Mouse (Mus musculus) ovary, postnatal 36 days (tissue): Measurements from ENCODE around the gene Vmn1r95.
"Not testable (repeated sequence)": the region's sequence is repeated elsewhere in the genome, so short reads cannot be mapped to it uniquely, and the experiment has no call there.

Source experiments
- DNase-seq: peaks from one replicate; pipeline ENCODE4 v3.0.0; 2022; ENCODE audit warnings: low spot score, mixed read lengths

Vmn1r95 gene

DNA sequence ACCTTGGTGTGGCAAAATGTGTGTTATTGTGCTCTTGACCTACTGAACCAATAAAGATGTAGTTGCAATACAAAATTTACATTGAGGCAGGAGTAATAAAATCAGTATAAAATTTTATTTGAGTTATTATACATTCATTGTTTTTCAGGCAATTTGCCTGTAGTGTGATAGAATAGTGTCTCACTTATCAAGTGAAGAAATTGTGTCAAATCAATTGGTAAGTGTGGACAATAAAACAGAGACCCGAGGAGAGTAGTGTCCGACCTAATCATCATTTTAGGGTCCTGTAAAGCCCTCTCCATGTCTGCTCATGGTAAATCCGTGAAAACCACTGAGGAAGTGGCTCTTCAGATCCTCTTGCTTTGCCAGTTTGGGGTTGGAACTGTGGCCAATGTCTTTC is at the start of gene Vmn1r95:
Vmn1r95 (plus strand) TSS at position 301 of the 400 bp plus-strand sequence.
- not testable (repeated sequence) for DNase-seq

- not testable (repeated sequence) for DNase-seq
Observed at GRCm38 (mm10) chr7:20168277-20168676, 25.2 kb upstream of the Vmn1r95 start, which contains the start of gene Vmn1r94. TSS of gene Vmn1r94 (minus strand) at chr7:20168377.

DNA sequence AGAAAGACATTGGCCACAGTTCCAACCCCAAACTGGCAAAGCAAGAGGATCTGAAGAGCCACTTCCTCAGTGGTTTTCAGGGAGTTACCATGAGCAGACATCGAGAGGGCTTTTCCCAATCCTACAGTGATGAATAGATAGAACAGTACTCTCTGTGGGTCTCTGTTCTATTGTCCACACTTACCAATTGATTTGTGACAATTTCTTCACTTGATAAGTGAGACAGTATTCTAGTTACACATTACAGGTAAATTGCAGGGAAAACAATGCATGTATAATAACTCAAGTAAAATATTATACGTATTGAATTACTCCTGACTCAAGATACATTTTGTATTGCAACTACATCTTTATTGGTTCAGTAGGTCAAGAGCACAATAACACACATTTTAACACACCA is 12.0 kb downstream of the Vmn1r95 start, which contains the start of gene Gm6164:
Gm6164 (minus strand) TSS at position 101 of the 400 bp plus-strand sequence.
- not testable (repeated sequence) for DNase-seq

GRCm38 (mm10) chr7:20233728-20234127 is 40.2 kb downstream of the Vmn1r95 start, which contains the start of gene Gm4498:
TSS of gene Gm4498 (minus strand) at chr7:20233828.
- DNase-seq: not testable (repeated sequence)
